Mouse (Mus musculus) gastrocnemius, adult 2 months (tissue): ENCODE data around the gene Tamm41. TPM values are rescaled to one million over a fixed set of nuclear protein-coding genes. Genes with fewer than 3 reads are reported as not detected.

Experiments used
- DNase-seq: peaks from one replicate; pipeline ENCODE4 v3.0.0; 2022
- H3K27ac ChIP-seq: fragments of 200-600 bp; 2 replicates; pipeline ENCODE4 v1.8.1; 2022; ENCODE audit warnings: mild to moderate bottlenecking
- H3K4me3 ChIP-seq: fragments of 200-600 bp; 2 replicates; pipeline ENCODE4 v1.8.1; 2022; ENCODE audit warnings: mild to moderate bottlenecking, moderate library complexity
- CTCF ChIP-seq: fragments of 200-600 bp; IDR thresholded peaks from 2 replicates; pipeline ENCODE4 v1.8.1; 2022; ENCODE audit warnings: antibody characterized with exemption, mild to moderate bottlenecking, moderate library complexity
- intact Hi-C: fragments of 180-260 bp; cut with DNase I; formaldehyde crosslinking; loops from one replicate; pipeline ENCODE4 v1.15.1; 2025
- total RNA-seq, 2 experiments: library from RNA; stranded (reverse); gene quantifications; 2 replicates each; pipeline ENCODE4 v1.2.3; 2021

Gene Tamm41
- total RNA-seq, 2 experiments from 2014 or later = 6.7 to 8.1 TPM

DNA sequence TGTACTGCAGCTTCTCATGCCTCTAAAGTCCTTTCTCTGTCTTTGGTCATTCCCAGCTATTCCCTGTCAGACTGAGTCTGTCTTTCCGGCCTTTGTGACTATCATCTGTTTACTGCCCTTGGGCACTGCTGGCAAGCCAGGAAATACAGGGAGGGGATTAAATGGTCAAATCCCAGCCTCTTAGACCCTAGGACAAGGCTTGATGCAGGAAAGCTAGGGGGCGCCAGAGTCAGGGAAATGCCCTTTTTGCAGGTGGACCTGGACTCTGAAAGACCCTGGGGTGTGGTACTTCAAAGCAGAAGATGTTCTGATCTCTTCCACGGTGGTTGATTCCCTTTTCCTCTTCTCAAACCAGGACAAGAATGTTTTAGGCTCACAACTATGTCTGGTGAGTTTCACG, 11.3 kb upstream of the Tamm41 start:
- intact Hi-C loops = loop anchor here (5.0 kb wide), 1 partner anchor 223 kb away; no protein-coding TSS in a partner anchor
- no peak for DNase-seq
- H3K4me3 ChIP-seq = no peak overlapping the region
- peak; percentile 58 for TF ChIP-seq CTCF
- no peak overlapping the region for H3K27ac ChIP-seq

DNA sequence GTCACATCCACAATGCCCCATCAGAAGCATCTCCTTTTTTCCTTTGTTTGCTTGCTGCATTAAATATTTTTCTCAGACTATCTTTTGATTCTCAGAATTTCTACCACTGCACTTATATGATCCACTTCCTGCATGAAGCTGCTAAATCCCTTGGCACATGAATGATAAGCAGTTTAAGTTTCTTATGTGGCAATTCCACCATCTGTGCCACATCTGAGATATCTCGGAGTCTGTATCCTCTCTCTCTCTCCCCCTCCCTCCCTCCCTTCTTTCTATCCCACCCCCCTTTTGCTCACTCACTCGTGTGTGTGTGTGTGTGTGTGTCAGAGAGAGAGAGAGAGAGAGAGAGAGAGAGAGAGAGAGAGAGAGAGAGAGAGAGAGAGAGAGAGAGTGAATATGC, 10.1 kb upstream of the Tamm41 start:
- intact Hi-C loops = loop anchor here (5.0 kb wide), 1 partner anchor 224 kb away; no protein-coding TSS in a partner anchor
- H3K27ac ChIP-seq = no peak overlapping the region

DNA sequence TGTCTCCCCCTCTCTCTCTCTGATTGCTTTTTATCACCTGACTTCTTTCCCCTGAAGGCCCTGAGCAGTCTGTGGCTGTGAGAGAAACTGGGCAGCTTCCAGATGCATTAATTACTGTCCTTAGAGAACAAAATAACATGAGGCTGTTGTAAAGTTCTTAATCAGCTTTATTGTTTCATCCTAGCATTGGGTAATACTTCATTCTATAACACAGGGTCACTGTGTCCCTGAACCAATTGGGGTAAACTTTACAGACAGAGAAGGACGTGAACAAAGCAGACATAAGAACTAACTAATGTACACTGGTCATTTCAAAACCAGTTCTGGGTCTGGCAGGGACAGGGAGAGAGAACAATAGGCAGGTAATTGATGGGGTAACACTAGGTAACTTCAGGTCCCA, 8.4 kb upstream of the Tamm41 start:
- no peak overlapping the region for H3K27ac ChIP-seq
- no peak for DNase-seq
- no peak overlapping the region for H3K4me3 ChIP-seq
- no peak for TF ChIP-seq CTCF
- intact Hi-C loops = loop anchor here (5.0 kb wide), 1 partner anchor 226 kb away; no protein-coding TSS in a partner anchor

More for the DNA sequence above, 10.1 kb upstream of the Tamm41 start:
- DNase-seq = no peak
- no peak overlapping the region for H3K4me3 ChIP-seq
- no peak for TF ChIP-seq CTCF

DNA sequence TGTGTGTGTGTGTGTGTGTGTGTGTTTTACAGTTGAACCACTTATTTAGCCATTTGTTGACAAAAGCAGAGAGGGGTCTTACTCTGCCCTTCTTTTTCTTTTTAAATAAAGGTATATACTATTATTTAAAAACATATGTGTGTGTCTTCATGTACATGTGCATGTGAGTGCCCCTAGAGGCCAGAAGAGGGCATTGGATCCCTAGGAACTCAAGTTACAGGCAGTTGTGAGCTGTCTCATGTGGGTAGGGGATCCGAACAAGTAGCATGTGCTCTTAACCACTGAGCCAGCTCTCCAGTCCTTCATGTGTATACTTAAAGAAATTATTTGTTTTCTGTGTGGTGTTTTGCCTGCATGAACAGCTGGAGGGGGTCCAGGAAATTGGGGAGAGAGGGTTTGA, 7.0 kb upstream of the Tamm41 start:
- no peak overlapping the region for H3K27ac ChIP-seq
- intact Hi-C loops = loop anchor here (5.0 kb wide), 1 partner anchor 228 kb away; no protein-coding TSS in a partner anchor
- DNase-seq = no peak
- TF ChIP-seq CTCF = peak; percentile 49; the same call in 1 of the 2 replicates
- H3K4me3 ChIP-seq = no peak overlapping the region

DNA sequence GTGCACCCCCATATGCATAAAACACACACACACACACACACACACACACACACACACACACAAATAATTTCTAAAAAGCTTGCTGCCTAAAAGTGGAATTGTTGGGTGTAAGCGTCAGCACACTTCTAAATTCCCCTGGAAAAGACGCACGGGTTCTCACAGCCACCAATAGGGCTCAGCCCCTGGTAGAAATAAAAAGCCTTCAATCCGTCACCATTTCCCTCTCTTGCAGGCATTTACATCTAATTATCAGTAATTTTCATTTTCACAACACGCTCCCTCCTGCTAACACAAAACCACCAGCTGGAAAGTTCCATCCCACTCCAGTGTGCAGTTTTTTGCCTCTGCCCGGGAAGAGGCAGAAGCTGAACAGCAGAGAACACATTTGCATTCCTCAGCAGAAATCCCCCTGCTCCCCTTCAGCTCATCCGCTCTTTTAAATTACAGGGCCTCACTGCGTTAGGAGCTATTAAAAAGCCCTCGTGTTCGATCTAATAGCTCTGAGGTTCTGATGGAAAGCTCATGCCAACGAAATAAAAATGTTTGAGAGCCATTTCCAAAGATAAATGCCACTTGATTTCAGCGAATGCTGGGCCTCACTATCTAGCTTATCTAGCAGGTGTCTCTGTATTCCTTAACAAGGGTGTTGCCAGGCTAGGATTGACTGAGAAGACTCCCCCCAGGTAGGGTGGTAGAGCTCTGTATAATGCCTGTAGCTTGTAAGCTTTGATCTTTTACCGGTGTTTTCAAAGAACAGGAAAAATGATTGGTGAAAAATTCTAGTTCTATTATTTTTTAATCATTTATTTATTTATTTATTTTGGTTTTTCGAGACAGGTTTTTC, 6.2 kb upstream of the Tamm41 start:
- Histone ChIP-seq H3K4me3 (no peak overlapping the region), H3K27ac (no peak overlapping the region)
- DNase-seq = no peak
- intact Hi-C loops = no loop called here
- TF ChIP-seq CTCF = no peak

DNA sequence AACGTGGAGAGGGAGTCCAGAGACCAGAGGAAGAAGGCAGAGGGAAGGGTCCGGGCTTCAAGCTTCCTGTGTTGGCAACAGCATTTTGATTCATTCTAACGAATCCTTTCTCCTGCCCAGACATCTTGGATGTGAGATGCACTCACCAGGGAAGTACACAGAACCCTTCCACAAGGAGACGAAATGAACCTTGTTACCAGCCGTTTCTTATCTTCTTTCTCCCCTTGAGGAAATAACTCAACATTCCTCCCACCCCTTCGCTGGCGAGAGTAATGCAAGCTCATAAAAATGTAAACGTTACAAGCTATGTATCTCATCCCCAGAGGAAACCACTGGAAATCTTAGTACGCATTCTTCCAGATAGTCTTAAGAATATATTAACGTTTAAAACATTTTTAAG, 4.9 kb upstream of the Tamm41 start:
- no peak overlapping the region for H3K27ac ChIP-seq
- no peak overlapping the region for H3K4me3 ChIP-seq
- no peak for TF ChIP-seq CTCF
- intact Hi-C loops = no loop called here
- DNase-seq = no peak

DNA sequence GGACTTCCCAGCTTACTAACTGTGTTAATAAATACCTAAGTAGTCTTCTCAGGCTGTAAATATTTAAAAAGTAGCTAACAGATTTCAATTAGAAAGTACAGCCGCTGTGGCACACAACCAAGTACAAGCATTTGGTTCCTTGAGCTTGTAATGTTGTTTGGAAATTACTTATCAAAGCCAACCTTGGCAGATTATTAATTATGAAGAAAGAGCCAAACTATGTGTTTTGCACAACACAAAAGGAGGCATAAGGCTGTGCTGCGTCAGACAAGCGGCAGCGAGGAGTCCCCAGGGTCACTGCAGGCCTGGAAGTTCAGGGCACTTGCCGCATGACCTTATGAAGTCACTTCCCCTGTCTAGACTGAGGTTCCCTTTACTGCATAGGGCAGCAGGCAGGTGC, 4.2 kb downstream of the Tamm41 start:
- no peak for TF ChIP-seq CTCF
- H3K27ac ChIP-seq = no peak overlapping the region
- H3K4me3 ChIP-seq = no peak overlapping the region
- DNase-seq = no peak
- intact Hi-C loops = no loop called here

DNA sequence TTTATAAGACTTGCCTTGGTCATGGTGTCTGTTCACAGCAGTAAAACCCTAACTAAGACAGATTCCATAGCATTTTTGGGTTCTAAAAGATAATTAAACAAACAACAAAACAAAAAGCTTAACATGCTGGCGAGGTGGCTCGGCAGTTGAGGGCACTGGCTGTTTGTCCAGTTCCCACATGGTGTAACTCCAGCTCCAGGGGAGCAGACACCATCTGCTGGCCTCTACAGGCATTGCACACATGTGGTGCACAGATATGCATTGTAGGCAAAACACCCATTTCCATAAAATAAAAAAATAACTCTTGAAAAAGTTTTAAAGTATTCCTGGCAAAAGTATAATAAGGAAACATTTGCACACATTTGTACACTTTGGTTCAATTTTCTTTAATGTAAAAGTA, 7.6 kb downstream of the Tamm41 start:
- peak; percentile 47 for TF ChIP-seq CTCF
- intact Hi-C loops = no loop called here
- Histone ChIP-seq H3K4me3 (no peak overlapping the region), H3K27ac (no peak overlapping the region)
- no peak for DNase-seq

DNA sequence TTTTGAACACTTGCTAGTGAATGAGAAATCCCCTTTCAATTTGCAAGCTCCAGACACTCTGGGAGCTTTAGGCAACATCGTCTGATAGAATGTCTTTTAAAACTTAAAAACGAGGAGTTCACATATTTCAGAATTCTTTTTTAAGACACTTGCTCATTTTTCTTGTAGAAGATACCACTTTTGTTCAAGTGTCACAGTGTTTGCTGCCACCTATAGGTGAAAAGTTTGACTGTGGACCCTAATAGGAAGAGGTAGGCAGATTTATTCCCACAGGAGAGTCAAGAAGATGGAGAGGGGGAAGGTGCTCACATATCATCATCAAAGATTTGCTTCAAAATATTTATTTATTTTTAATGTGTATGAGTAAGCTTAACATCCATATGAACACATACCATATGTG, 8.4 kb downstream of the Tamm41 start:
- TF ChIP-seq CTCF = peak; percentile 74
- H3K27ac ChIP-seq = no peak overlapping the region
- H3K4me3 ChIP-seq = no peak overlapping the region
- no peak for DNase-seq
- intact Hi-C loops = loop anchor here (2.0 to 5.0 kb wide), 2 partner anchors 100 to 312 kb away; no protein-coding TSS in a partner anchor

DNA sequence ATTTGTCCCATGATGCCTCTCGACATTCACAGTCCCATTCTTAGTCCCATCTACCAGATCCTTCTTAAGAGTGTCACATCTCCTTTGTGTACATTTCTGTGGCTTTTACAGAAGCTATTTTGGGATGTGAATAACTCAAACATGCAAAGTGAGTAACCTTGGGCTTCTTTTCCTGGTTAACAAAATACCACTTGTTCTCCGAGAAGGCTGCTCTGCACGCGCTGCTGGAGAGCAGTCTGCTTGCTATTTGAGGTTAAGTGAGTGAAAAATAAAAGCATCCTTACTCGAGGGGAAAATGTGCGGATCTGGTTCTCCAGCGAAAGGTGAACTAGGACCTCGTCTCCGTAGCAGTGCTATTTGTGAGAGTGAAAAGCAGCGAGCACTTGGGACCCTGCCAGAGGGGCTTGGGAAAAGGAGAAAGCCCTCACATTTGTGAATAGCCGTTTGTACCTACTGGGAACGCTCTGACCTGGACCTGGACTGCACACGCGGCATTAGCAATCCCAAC, 10.1 kb downstream of the Tamm41 start:
- Histone ChIP-seq H3K27ac (no peak overlapping the region), H3K4me3 (no peak overlapping the region)
- DNase-seq = no peak
- intact Hi-C loops = loop anchor here (5.0 kb wide), 1 partner anchor 310 kb away; no protein-coding TSS in a partner anchor
- TF ChIP-seq CTCF = no peak

DNA sequence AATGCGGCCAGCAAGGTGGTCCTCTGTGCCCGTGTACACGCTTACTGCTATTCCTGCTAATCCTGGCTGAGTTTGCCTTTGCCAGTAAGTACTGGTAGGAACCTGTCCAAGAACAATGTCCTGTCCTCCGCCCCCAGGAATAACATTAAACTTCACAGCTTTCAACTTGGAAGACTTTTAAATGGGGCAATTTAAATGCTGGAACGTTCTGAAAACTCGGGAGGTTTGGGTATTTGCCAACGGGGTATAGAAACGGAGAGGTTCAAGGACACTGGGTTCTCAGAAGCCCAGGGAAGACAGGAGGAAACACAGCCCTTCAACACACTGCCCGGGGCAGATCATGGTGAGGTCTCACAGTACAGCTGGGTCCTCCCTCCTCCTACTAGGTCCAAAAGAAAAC, 14.8 kb downstream of the Tamm41 start:
- no peak for TF ChIP-seq CTCF
- intact Hi-C loops = no loop called here
- H3K4me3 ChIP-seq = no peak overlapping the region
- no peak for DNase-seq
- no peak overlapping the region for H3K27ac ChIP-seq

DNA sequence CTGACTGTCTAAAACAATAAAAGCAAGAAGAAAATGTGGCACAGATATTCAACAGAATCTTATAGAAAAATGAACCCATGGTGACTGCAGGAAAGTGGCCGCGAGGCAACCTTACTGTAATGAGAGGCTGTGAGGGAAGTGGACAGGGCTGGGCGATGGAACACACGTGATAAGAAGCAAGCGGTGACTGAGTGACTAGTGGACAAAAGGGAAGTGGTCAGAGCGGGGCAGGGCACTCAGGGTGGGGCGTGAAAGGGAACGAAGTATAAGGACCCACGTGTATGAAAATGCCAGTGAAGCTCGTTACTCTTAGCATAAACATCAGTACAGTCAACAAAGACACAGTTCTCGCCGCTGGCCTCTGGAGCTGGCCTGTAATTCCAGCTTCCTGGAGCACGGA, 22.2 kb downstream of the Tamm41 start:
- TF ChIP-seq CTCF = no peak
- H3K27ac ChIP-seq = no peak overlapping the region
- H3K4me3 ChIP-seq = no peak overlapping the region
- intact Hi-C loops = no loop called here
- DNase-seq = no peak

DNA sequence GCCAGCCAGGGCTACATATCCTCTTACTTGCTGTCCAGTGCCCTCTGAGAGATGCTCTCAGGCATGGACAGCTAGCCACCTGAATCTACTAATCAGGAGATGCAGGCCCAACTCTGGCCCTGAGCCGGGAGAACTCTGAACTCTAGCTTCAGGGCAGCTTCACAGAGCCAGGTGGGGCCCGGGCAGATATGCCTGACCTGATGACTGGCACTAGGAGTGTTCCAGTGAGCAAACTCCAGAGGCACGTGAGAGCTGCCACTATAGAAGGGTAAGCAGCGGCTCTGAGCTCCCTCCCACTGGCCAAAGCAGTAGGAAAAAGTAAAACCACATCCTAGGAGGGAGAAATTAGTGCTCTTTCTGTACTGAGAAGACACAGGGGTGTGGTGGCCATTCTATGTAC, 24.1 kb downstream of the Tamm41 start:
- DNase-seq = no peak
- TF ChIP-seq CTCF = no peak
- Histone ChIP-seq H3K27ac (no peak overlapping the region), H3K4me3 (no peak overlapping the region)
- intact Hi-C loops = no loop called here

DNA sequence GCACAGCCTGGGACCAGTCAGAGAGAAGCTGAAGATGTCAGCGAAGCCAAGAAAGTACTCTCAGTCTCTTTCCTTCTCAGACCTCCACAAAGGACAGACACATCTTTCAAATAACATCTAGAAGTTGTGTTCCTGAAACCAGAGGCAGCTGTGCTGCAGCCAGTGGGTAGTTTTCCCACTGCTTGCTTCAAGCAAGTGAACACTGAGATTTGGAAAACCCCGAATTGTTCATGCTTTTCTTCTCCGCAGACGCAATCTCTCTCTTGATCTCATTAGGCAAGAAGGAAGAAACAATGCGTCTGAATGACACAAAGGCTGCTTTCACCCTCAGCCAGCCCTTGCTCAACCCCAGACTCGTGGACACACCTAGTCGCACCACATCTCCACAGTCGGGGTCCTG, 25.9 kb downstream of the Tamm41 start:
- DNase-seq = no peak
- H3K27ac ChIP-seq = no peak overlapping the region
- no peak overlapping the region for H3K4me3 ChIP-seq
- TF ChIP-seq CTCF = no peak
- intact Hi-C loops = no loop called here
